In the genomic region with DNA sequence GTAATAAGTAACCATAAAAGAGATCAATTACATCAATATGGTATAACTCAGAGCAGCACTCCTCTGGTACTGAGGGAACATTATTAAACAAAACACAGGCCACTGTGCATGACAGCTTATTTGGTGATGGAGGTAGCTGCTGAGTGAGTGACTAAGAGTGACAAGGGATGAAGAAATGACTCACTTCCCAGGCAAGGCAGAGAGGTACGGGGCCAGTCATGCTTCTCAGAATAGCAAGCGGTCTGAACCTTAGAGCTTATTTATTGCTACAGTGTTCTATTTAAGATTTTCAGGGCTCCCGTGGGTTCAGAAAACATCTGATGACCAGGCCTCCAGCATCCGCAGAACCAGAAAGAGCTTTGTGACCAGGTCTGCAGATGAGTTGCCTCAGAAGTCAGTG, we compare ENCODE assay signal across 15 mouse cellular contexts.
"Had no signal": no experiment of that assay in that cellular context is flagged by ENCODE, and none has a peak within 500 bp of the region (broad histone marks: within the 10 kb centered on the region; RNA-seq: fewer than 3 reads in every experiment).

No protein-coding gene starts in this region.

- H3K27me3 ChIP-seq: limb, embryonic 15.5 days; liver, embryonic 12.5 days; lung, embryonic 15.5 days; midbrain, embryonic 13.5 days; neural tube, embryonic 15.5 days had no signal

- H3K4me1 ChIP-seq: limb, embryonic 15.5 days; midbrain, embryonic 13.5 days; neural tube, embryonic 15.5 days had no signal

- H3K4me3 ChIP-seq: limb, embryonic 15.5 days; liver, embryonic 12.5 days; lung, embryonic 15.5 days; midbrain, embryonic 13.5 days; myocyte; neural tube, embryonic 15.5 days had no signal

- ATAC-seq: liver, embryonic 12.5 days; midbrain, embryonic 13.5 days had no signal

- H3K27ac ChIP-seq: limb, embryonic 15.5 days; liver, embryonic 12.5 days; lung, embryonic 15.5 days; macrophage; midbrain, embryonic 13.5 days; neural tube, embryonic 15.5 days; stomach, postnatal 0 days had no signal

- H3K9ac ChIP-seq: limb, embryonic 15.5 days; liver, embryonic 12.5 days; lung, embryonic 15.5 days; midbrain, embryonic 13.5 days; neural tube, embryonic 15.5 days had no signal

- H3K4me2 ChIP-seq: limb, embryonic 15.5 days; liver, embryonic 12.5 days; lung, embryonic 15.5 days; midbrain, embryonic 13.5 days; neural tube, embryonic 15.5 days had no signal

- H3K36me3 ChIP-seq: limb, embryonic 15.5 days; liver, embryonic 12.5 days; lung, embryonic 15.5 days; midbrain, embryonic 13.5 days; neural tube, embryonic 15.5 days had no signal

- H3K9me3 ChIP-seq: limb, embryonic 15.5 days; liver, embryonic 12.5 days; lung, embryonic 15.5 days; midbrain, embryonic 13.5 days; neural tube, embryonic 15.5 days had no signal

- DNase-seq: kidney, adult 9 months; kidney, postnatal 14 days; layer of hippocampus, postnatal 36 days; lung, postnatal 14 days; right cerebral cortex, adult 18-20 months; right cerebral cortex, postnatal 25 days; thymus, postnatal 4 days had no signal
